Mouse (Mus musculus) heart, adult 8-10 months (tissue): ENCODE data around the gene Ghr. TPM values are rescaled to one million over a fixed set of nuclear protein-coding genes. Genes with fewer than 3 reads are reported as not detected.

Experiments
- DNase-seq: peaks from one replicate; pipeline ENCODE4 v3.0.0; 2022; ENCODE audit warnings: low spot score
- total RNA-seq, 4 experiments: library from RNA; stranded (reverse); gene quantifications; 2 replicates each; pipeline ENCODE4 v1.2.4; 2022

Gene Ghr
- total RNA-seq, 4 experiments from 2014 or later: 156 to 177 (median 174) TPM

- no peak for DNase-seq
Measured at GRCm38 (mm10) chr15:3297615-3298014, 285.7 kb downstream of the Ghr start.

GRCm38 (mm10) chr15:3295986-3296385 lies 287.3 kb downstream of the Ghr start:
- no peak for DNase-seq

- DNase-seq: no peak
Measured at GRCm38 (mm10) chr15:3293477-3293876, 289.8 kb downstream of the Ghr start.

DNA sequence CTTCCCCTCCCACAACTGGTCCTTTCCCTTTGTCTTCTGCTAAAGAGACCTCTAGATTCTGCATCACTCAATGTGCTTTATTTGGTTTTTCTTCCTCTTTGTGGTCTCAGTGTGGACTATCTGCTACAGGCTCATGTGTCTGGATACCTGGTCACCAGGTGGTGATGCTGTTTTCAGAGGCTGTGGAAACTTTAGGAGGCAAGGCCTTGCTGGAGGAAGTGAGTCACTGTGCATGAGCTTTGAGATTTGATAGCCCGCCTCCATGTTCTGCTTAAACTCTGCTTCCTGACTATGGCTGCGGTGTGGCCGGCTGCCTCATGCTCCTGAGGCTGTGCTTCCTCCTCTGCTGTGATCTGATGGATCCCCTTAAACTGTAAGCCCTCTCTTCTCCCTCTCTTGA lies 292.9 kb downstream of the Ghr start:
- no peak for DNase-seq

GRCm38 (mm10) chr15:3286032-3286431 lies 297.3 kb downstream of the Ghr start:
- DNase-seq: no peak

DNA sequence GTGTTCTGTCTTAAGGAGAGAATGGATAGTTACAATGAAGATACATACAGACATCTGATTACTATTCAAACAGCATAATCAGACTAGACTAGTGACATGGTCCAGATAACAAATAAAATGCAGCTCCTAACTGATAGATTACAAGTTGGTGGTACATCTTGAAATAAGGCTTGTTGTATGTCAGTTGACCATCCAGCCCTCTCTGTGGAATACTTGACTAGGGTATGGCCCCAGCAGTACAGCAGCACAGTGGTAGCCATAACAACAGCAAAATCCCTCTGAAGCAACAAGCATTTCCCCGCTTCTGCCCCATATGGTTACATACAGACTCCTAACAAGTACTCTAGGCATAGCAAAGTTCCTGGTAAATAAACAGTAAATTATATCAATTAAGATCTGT lies 301.6 kb downstream of the Ghr start:
- DNase-seq: no peak

DNA sequence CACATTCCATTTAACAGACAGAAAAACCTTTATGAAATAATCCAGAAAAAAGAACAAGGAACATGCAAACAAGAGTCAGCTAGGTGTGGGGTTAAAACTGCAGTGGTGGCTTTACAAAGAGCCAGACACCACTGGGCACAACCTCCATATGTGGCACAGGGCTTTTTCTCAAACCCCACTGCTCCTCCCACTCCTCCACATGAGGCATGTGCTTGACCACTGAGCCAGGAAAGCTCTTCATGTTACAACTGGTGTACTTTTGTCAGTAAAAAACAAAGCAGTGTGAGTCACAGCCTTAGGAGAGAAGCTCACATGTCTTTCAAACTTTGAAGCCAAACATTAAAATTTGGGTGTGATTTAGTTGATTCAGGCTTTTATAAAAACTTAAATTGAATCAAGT lies 302.1 kb downstream of the Ghr start:
- DNase-seq: no peak

DNA sequence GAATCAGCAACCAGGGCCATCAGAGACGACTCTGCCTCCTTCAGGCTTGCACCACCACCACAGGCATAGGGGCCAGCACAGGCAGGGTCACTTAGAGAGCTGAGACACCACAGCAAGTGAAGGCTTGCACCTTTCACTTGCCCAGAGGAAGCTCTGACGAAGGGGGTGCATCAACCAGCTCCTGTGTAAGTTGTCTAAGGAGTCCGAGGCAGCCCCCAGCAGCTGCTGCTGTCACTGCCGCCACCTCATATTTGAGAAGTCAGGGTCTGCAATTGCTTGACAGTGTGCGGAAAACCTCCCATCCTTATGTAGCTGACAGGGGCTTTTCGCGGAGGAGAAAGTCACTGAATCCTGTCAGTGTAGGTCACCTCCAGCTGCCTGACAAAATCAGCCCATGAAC lies 304.1 kb downstream of the Ghr start:
- DNase-seq: no peak

- DNase-seq: no peak
Measured at GRCm38 (mm10) chr15:3277391-3277790, 305.9 kb downstream of the Ghr start.

GRCm38 (mm10) chr15:3273191-3273590 lies 310.1 kb downstream of the Ghr start:
- no peak for DNase-seq

DNA sequence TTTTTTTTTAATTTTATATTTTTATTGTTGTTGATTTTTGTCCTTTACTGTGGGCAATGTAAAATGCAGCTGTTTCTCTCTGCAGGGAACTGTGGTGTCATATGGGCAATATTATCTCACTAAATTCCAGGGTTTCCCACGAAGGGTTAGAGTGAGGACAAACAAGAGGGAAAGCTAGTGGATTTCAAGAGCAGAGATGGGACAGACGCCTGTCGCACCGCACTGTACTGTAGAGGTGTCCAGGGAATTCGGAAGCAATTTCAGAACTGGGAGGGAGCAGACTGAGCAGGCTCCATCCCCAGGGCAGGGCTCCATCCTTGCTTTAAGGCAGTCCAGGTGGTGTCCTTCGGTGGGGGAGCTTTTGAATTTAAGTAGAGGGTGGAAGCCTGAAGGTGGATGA lies 312.1 kb downstream of the Ghr start:
- DNase-seq: no peak

DNA sequence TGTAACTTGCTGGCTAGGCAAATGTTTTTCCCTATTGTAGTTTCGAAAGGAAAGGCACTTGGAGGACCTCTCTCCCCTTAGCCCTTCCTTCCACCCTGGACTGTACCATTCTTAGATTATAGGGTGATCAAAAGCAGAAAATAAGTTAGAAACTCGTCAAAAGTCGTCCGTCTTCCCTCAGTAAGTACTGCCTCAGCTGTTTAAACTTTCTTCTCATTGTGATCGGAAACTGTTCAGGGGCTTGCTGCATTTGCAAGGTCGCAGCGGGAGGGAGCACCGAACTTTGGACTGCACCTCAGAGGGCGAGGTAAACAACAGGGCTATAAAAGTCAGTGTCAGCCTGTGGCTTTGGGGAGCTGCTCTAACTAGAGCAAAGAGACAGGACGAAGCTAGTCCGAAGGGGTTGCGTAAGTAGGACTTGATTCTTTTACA lies 312.6 kb downstream of the Ghr start:
- DNase-seq: peak; percentile 94

DNA sequence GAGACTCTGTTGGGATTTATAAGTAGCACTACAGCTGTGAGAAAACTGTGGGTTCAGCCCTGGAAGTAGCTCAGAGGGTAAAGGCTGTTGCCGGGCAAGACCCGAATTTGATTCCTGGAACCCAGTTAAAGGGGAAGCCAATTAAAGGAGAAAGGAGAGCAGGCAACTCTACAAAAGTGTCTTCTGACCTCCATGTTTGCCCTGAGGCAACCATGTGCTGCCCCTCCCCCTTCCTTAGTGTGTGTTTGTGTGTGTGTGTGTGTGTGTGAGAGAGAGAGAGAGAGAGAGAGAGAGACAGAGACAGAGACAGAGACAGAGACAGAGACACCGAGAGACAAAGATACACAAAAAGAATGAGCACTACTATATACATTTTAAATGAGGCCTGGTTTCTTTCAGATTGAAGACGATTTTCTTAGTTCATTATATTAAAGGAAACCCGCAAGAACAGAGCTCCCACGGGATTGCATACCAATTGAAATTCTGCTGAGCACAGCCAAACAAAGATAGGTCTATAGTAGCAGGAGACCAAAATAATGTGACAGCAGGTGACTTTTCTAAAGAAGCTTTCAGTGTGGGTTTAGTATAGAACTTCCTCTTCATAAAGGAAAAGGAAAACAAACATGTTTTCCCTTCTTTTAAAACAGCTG lies 313.2 kb downstream of the Ghr start:
- DNase-seq: no peak

- no peak for DNase-seq
Measured at GRCm38 (mm10) chr15:3269496-3269895, 313.8 kb downstream of the Ghr start.

GRCm38 (mm10) chr15:3268247-3268646 lies 315.0 kb downstream of the Ghr start, which contains the start of gene Selenop:
Gene Selenop (plus strand): TSS chr15:3268547.
- no peak for DNase-seq
